Mouse (Mus musculus): ENCODE measurements around the gene Gpatch11. TPM values are rescaled to one million over a fixed set of nuclear protein-coding genes. Genes with fewer than 3 reads are reported as not detected.

Gpatch11 gene
- polyA plus RNA-seq, 1 experiment, result 14.5 TPM

DNA sequence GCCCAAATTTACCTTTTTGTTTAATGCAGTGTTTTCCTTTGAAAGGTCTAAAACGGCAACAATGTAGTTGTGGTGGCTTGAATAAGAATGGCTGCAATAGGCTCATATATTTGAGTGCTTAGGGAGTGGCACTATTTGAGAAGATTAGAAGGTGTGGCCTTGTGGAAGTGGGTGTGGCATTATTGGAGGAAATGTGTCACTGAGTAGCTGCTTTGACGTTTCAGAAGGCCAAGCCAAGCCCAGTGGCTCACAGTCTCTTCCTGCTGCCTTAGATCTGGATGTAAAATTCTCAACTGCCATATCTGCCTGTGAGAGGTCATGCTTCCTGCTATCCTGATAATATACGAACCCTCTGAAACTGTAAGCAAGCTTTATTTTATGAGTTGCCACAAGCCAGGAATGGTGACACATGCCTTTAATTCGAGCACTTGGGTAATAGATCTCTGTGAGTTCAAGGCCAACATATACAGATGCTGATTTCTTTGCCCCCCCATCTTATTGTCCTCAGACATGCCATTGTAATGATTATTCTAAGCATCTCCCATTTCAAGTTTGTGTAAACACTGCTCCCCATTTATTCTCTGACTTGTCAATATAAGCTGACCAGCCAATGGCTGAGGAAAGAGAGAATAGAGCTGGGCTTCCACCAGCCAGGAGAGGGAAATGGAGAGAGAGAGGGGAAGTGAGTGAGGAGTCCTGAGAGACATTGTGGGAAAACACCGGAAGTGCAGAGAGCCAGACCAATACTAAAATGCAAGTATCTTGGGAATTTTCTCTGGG lies 50.1 kb downstream of the Gpatch11 start:
- H3K27me3 ChIP-seq (ENCODE audit: control insufficient read depth, insufficient read depth, insufficient read length), result no peaks in the 10 kb centered on the region

DNA sequence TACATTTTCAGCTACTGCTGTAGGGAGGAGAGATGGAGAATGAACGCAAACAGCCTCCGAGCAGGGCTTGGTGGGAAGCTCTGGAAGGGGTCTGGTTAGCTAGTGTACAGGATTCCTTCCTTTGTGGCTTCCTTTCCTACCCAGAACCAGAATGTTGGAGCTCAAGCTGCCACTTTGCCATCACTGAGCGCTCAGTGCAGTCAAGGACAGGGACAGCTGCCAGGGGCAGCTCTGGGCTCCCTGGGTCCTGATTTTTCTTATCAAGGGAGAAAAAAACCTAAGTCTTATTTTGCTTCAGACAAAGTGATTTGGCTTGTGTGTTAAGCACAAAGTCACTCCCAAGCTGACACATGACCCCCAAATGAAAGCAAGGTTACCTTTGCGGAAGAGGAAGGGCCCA lies 53.2 kb downstream of the Gpatch11 start:
- H3K36me3 ChIP-seq (ENCODE audit: control insufficient read depth, insufficient read depth), result no peaks in the 10 kb centered on the region

More for the DNA sequence above, 50.1 kb downstream of the Gpatch11 start:
- H3K79me2 ChIP-seq (ENCODE audit: control insufficient read depth, insufficient read depth), result peaks cover 16% of the 10 kb centered on the region
- H3K79me3 ChIP-seq (ENCODE audit: low read depth), result peaks cover 2% of the 10 kb centered on the region
- no peak overlapping the region for H3K4me3 ChIP-seq (ENCODE audit: insufficient read depth, poor library complexity, severe bottlenecking)
- TF ChIP-seq CEBPB (IDR thresholded peaks at IDR 0.05; ENCODE audit: low read depth), result no peak
- TF ChIP-seq CTCF (IDR thresholded peaks at IDR 0.05; ENCODE audit: control insufficient read depth, insufficient read depth, insufficient read length), result no peak
- TF ChIP-seq MYOD1 (IDR thresholded peaks at IDR 0.05; ENCODE audit: control insufficient read depth, insufficient read length, low read depth), result no peak
- TF ChIP-seq USF1 (IDR thresholded peaks at IDR 0.05; ENCODE audit: low read depth), result no peak
- TF ChIP-seq FOSL1 (IDR thresholded peaks at IDR 0.05; ENCODE audit: insufficient read depth, low read length, poor library complexity, severe bottlenecking), result no peak
- TF ChIP-seq MAX (IDR thresholded peaks at IDR 0.05), result no peak
- no peak for TF ChIP-seq MYOG (IDR thresholded peaks at IDR 0.05; ENCODE audit: control insufficient read depth, extremely low read depth, insufficient read length)
- H3ac ChIP-seq (ENCODE audit: control insufficient read depth, insufficient read length, low read depth), result no peak overlapping the region
- no peaks in the 10 kb centered on the region for H3K36me3 ChIP-seq (ENCODE audit: control insufficient read depth, insufficient read depth)

DNA sequence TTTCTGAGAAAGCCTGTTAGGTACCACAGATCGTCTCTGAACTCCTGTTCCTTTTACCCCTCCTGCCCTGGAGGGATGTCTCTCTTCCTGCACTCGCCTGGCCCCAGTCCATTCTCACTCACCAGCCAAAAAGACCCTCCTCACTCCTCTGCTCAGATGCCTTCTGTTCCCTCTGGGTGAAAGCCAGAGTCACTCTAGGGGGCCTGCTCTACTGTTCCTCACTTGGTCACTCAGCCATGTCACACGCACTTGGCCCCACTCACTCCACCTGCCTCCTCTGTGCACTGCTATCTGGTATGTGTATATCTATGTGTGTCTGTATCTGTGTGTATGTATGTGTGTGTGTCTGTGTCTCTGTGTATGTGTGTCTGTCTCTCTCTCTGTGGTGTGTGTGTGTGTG lies 53.8 kb downstream of the Gpatch11 start:
- TF ChIP-seq CTCF (IDR thresholded peaks at IDR 0.05; ENCODE audit: control insufficient read depth, insufficient read depth, insufficient read length) (no peak), MYOG (IDR thresholded peaks at IDR 0.05; ENCODE audit: control insufficient read depth, extremely low read depth, insufficient read length) (no peak), MYOD1 (IDR thresholded peaks at IDR 0.05; ENCODE audit: control insufficient read depth, insufficient read length, low read depth) (no peak), FOSL1 (IDR thresholded peaks at IDR 0.05; ENCODE audit: insufficient read depth, low read length, poor library complexity, severe bottlenecking) (no peak), CEBPB (IDR thresholded peaks at IDR 0.05; ENCODE audit: low read depth) (no peak), MAX (IDR thresholded peaks at IDR 0.05) (no peak), USF1 (IDR thresholded peaks at IDR 0.05; ENCODE audit: low read depth) (no peak)
- Histone ChIP-seq H3K4me3 (ENCODE audit: insufficient read depth, poor library complexity, severe bottlenecking) (no peak overlapping the region), H3K27me3 (ENCODE audit: control insufficient read depth, insufficient read depth, insufficient read length) (no peaks in the 10 kb centered on the region), H3ac (ENCODE audit: control insufficient read depth, insufficient read length, low read depth) (no peak overlapping the region), H3K79me3 (ENCODE audit: low read depth) (no peaks in the 10 kb centered on the region), H3K79me2 (ENCODE audit: control insufficient read depth, insufficient read depth) (no peaks in the 10 kb centered on the region), H3K36me3 (ENCODE audit: control insufficient read depth, insufficient read depth) (no peaks in the 10 kb centered on the region)

More for the DNA sequence above, 53.2 kb downstream of the Gpatch11 start:
- TF ChIP-seq USF1 (IDR thresholded peaks at IDR 0.05; ENCODE audit: low read depth), result no peak
- no peak for TF ChIP-seq MAX (IDR thresholded peaks at IDR 0.05)
- no peak for TF ChIP-seq CEBPB (IDR thresholded peaks at IDR 0.05; ENCODE audit: low read depth)
- TF ChIP-seq FOSL1 (IDR thresholded peaks at IDR 0.05; ENCODE audit: insufficient read depth, low read length, poor library complexity, severe bottlenecking), result no peak
- TF ChIP-seq MYOD1 (IDR thresholded peaks at IDR 0.05; ENCODE audit: control insufficient read depth, insufficient read length, low read depth), result no peak
- no peak for TF ChIP-seq CTCF (IDR thresholded peaks at IDR 0.05; ENCODE audit: control insufficient read depth, insufficient read depth, insufficient read length)
- TF ChIP-seq MYOG (IDR thresholded peaks at IDR 0.05; ENCODE audit: control insufficient read depth, extremely low read depth, insufficient read length), result no peak
- H3K79me3 ChIP-seq (ENCODE audit: low read depth), result no peaks in the 10 kb centered on the region
- no peak overlapping the region for H3K4me3 ChIP-seq (ENCODE audit: insufficient read depth, poor library complexity, severe bottlenecking)
- no peaks in the 10 kb centered on the region for H3K27me3 ChIP-seq (ENCODE audit: control insufficient read depth, insufficient read depth, insufficient read length)
- no peaks in the 10 kb centered on the region for H3K79me2 ChIP-seq (ENCODE audit: control insufficient read depth, insufficient read depth)
- H3ac ChIP-seq (ENCODE audit: control insufficient read depth, insufficient read length, low read depth), result no peak overlapping the region

DNA sequence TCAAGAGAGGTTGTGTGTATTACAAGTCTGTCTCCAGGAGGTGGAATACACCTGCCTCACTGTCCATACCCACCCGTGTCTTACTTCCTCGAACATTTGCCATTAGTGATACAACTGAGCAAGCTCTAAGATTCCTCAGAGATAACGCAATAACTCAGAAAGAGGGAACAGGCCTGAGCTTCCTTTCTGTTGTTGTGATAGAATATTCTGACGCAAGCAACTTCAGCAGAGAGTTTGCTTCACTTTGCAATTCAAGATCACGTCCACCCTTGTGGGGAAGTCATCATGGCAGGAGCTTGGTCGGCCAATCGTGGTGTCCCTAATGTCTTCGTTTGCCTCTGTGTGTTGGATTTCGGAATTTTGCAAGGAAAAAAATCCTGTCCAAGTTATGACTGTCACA lies 55.7 kb downstream of the Gpatch11 start:
- Histone ChIP-seq H3K27me3 (ENCODE audit: control insufficient read depth, insufficient read depth, insufficient read length) (no peaks in the 10 kb centered on the region), H3ac (ENCODE audit: control insufficient read depth, insufficient read length, low read depth) (no peak overlapping the region), H3K79me2 (ENCODE audit: control insufficient read depth, insufficient read depth) (no peaks in the 10 kb centered on the region), H3K36me3 (ENCODE audit: control insufficient read depth, insufficient read depth) (no peaks in the 10 kb centered on the region), H3K4me3 (ENCODE audit: insufficient read depth, poor library complexity, severe bottlenecking) (no peak overlapping the region), H3K79me3 (ENCODE audit: low read depth) (no peaks in the 10 kb centered on the region)
- no peak for TF ChIP-seq CTCF (IDR thresholded peaks at IDR 0.05; ENCODE audit: control insufficient read depth, insufficient read depth, insufficient read length)
- no peak for TF ChIP-seq FOSL1 (IDR thresholded peaks at IDR 0.05; ENCODE audit: insufficient read depth, low read length, poor library complexity, severe bottlenecking)
- TF ChIP-seq USF1 (IDR thresholded peaks at IDR 0.05; ENCODE audit: low read depth), result no peak

DNA sequence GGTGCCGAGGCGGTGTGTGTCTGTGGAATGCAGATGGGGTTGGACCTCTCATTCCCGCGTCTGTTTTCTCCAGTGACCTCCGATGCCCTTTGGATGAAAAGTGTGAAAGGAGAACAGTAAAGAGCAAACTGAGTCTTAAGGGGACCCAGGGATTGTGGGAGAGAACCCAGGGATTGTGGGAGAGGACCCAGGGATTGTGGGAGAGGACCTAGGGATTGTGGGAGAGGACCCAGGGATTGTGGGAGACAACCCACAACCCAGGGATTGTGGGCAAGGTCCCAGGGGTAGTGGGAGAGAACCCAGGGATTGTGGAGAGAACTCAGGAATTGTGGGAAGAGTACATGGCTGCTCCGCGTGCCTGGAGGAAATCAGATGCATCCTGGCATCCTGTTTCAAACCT lies 59.6 kb downstream of the Gpatch11 start:
- Histone ChIP-seq H3ac (ENCODE audit: control insufficient read depth, insufficient read length, low read depth) (no peak overlapping the region), H3K36me3 (ENCODE audit: control insufficient read depth, insufficient read depth) (no peaks in the 10 kb centered on the region), H3K79me3 (ENCODE audit: low read depth) (no peaks in the 10 kb centered on the region), H3K27me3 (ENCODE audit: control insufficient read depth, insufficient read depth, insufficient read length) (no peaks in the 10 kb centered on the region), H3K4me3 (ENCODE audit: insufficient read depth, poor library complexity, severe bottlenecking) (no peak overlapping the region), H3K79me2 (ENCODE audit: control insufficient read depth, insufficient read depth) (no peaks in the 10 kb centered on the region)
- TF ChIP-seq FOSL1 (IDR thresholded peaks at IDR 0.05; ENCODE audit: insufficient read depth, low read length, poor library complexity, severe bottlenecking) (no peak), CEBPB (IDR thresholded peaks at IDR 0.05; ENCODE audit: low read depth) (no peak), USF1 (IDR thresholded peaks at IDR 0.05; ENCODE audit: low read depth) (no peak), CTCF (IDR thresholded peaks at IDR 0.05; ENCODE audit: control insufficient read depth, insufficient read depth, insufficient read length) (no peak), MAX (IDR thresholded peaks at IDR 0.05) (no peak), MYOG (IDR thresholded peaks at IDR 0.05; ENCODE audit: control insufficient read depth, extremely low read depth, insufficient read length) (no peak), MYOD1 (IDR thresholded peaks at IDR 0.05; ENCODE audit: control insufficient read depth, insufficient read length, low read depth) (no peak)
